Mouse (Mus musculus) MEL (cell line): ENCODE data around the gene Irak2. TPM values are rescaled to one million over a fixed set of nuclear protein-coding genes. Genes with fewer than 3 reads are reported as not detected.

Experiments
- DNase-seq: peaks from one replicate; pipeline ENCODE4 v3.0.0; 2011; ENCODE audit warnings: low read depth, low spot score
- H3K27ac ChIP-seq: 2 replicates; pipeline ENCODE4 v1.5.1; 2012; ENCODE audit warnings: low read depth, mild to moderate bottlenecking, control low read depth, low read length, moderate library complexity; ENCODE audit not compliant: control insufficient read depth
- H3K27me3 ChIP-seq, 2 experiments: fragments of 150-350 bp in 1 of 2; sonication (generic) in 1 of 2; 2 replicates each; pipeline ENCODE4 v1.6.1; 2012; ENCODE audit warnings: low read length in 2 of 2, mild to moderate bottlenecking in 2 of 2, improper control_type of control experiment in 1 of 2, moderate library complexity in 1 of 2; ENCODE audit not compliant: insufficient read depth in 2 of 2, control insufficient read depth in 1 of 2
- H3K36me3 ChIP-seq, 2 experiments: 2 replicates each; pipeline ENCODE4 v1.6.1; 2012 to 2014; ENCODE audit warnings: low read length in 2 of 2, improper control_type of control experiment in 1 of 2, inconsistent platforms in 1 of 2, mild to moderate bottlenecking in 1 of 2; ENCODE audit not compliant: insufficient read depth in 2 of 2, control insufficient read depth in 1 of 2
- H3K4me1 ChIP-seq, 2 experiments: fragments of 150-350 bp in 1 of 2; sonication (generic) in 1 of 2; 2 replicates each; pipeline ENCODE4 v1.6.1; 2012; ENCODE audit warnings: low read length in 2 of 2, improper control_type of control experiment in 1 of 2, mild to moderate bottlenecking in 1 of 2; ENCODE audit not compliant: insufficient read depth in 2 of 2, control insufficient read depth in 1 of 2
- H3K4me3 ChIP-seq, 2 experiments: fragments of 150-350 bp in 1 of 2; sonication (generic) in 1 of 2; 2 replicates each; pipeline ENCODE4 v1.5.1; 2012; ENCODE audit warnings: low read depth in 2 of 2, low read length in 2 of 2, mild to moderate bottlenecking in 2 of 2, moderate library complexity in 2 of 2, control low read depth in 1 of 2, improper control_type of control experiment in 1 of 2; ENCODE audit not compliant: control insufficient read depth in 1 of 2, insufficient read depth in 1 of 2
- H3K79me2 ChIP-seq: 2 replicates; pipeline ENCODE4 v1.6.1; 2012; ENCODE audit warnings: mild to moderate bottlenecking, low read length, moderate library complexity; ENCODE audit not compliant: control insufficient read depth, poor library complexity, insufficient read depth
- H3K9ac ChIP-seq: 2 replicates; pipeline ENCODE4 v1.6.1; 2012; ENCODE audit warnings: low read depth, mild to moderate bottlenecking, control low read depth, low read length, moderate library complexity; ENCODE audit not compliant: control insufficient read depth, poor library complexity, severe bottlenecking
- H3K9me3 ChIP-seq: fragments of 150-350 bp; sonication (generic); replicated peaks from 2 replicates; pipeline ENCODE4 v1.6.1; 2012; ENCODE audit warnings: mild to moderate bottlenecking, low read length, improper control_type of control experiment, moderate library complexity; ENCODE audit not compliant: insufficient read depth
- BHLHE40 ChIP-seq: IDR thresholded peaks from 2 replicates; pipeline ENCODE4 v1.6.1; 2012; ENCODE audit warnings: low read depth, mild to moderate bottlenecking, inconsistent platforms, low read length, improper control_type of control experiment, borderline replicate concordance
- CHD1 ChIP-seq: IDR thresholded peaks from 2 replicates; pipeline ENCODE4 v1.6.1; 2012; ENCODE audit warnings: low read depth, mild to moderate bottlenecking, inconsistent platforms, low read length, improper control_type of control experiment
- E2F4 ChIP-seq: IDR thresholded peaks from 2 replicates; pipeline ENCODE4 v1.6.1; 2011; ENCODE audit warnings: low read depth, low read length, improper control_type of control experiment, borderline replicate concordance
- ELF1 ChIP-seq: IDR thresholded peaks from 2 replicates; pipeline ENCODE4 v1.6.1; 2014; ENCODE audit warnings: low read depth, mild to moderate bottlenecking, inconsistent platforms, low read length, improper control_type of control experiment, moderate library complexity
- EP300 ChIP-seq, 2 experiments: IDR thresholded peaks; 2 replicates each; pipeline ENCODE4 v1.6.1; 2011; ENCODE audit warnings: improper control_type of control experiment in 2 of 2, low read length in 2 of 2, low read depth in 1 of 2, mild to moderate bottlenecking in 1 of 2
- ETS1 ChIP-seq: IDR thresholded peaks from 2 replicates; pipeline ENCODE4 v1.6.1; 2012; ENCODE audit warnings: low read depth, mild to moderate bottlenecking, inconsistent platforms, low read length, improper control_type of control experiment, moderate library complexity
- GABPA ChIP-seq: IDR thresholded peaks from 2 replicates; pipeline ENCODE4 v1.6.1; 2012; ENCODE audit warnings: low read depth, mild to moderate bottlenecking, inconsistent platforms, low read length, improper control_type of control experiment, moderate library complexity
- HCFC1 ChIP-seq: IDR thresholded peaks from 2 replicates; pipeline ENCODE4 v1.6.1; 2012; ENCODE audit warnings: low read depth, mild to moderate bottlenecking, inconsistent platforms, low read length, improper control_type of control experiment, moderate library complexity
- MAFK ChIP-seq: IDR thresholded peaks from 2 replicates; pipeline ENCODE4 v1.6.1; 2011; ENCODE audit warnings: low read depth, mild to moderate bottlenecking, low read length, improper control_type of control experiment, borderline replicate concordance
- MAX ChIP-seq: IDR thresholded peaks from 2 replicates; pipeline ENCODE4 v1.6.1; 2011; ENCODE audit warnings: low read length, improper control_type of control experiment
- MEF2A ChIP-seq: IDR thresholded peaks from 2 replicates; pipeline ENCODE4 v1.6.1; 2014; ENCODE audit warnings: low read depth, mild to moderate bottlenecking, inconsistent platforms, low read length, improper control_type of control experiment; ENCODE audit not compliant: poor library complexity, insufficient replicate concordance, severe bottlenecking; ENCODE audit errors: extremely low read depth
- MYB ChIP-seq: IDR thresholded peaks from 2 replicates; pipeline ENCODE4 v1.6.1; 2011; ENCODE audit warnings: mild to moderate bottlenecking, low read depth, low read length, improper control_type of control experiment
- MYC ChIP-seq: IDR thresholded peaks from 2 replicates; pipeline ENCODE4 v1.6.1; 2011; ENCODE audit warnings: low read depth, mild to moderate bottlenecking, low read length, improper control_type of control experiment, moderate library complexity
- NRF1 ChIP-seq: IDR thresholded peaks from 2 replicates; pipeline ENCODE4 v1.6.1; 2014; ENCODE audit warnings: low read depth, mild to moderate bottlenecking, inconsistent platforms, low read length, improper control_type of control experiment, moderate library complexity; ENCODE audit not compliant: poor library complexity, insufficient read depth, severe bottlenecking
- RAD21 ChIP-seq: IDR thresholded peaks from 2 replicates; pipeline ENCODE4 v1.6.1; 2011; ENCODE audit warnings: mild to moderate bottlenecking, low read depth, low read length, improper control_type of control experiment
- SIN3A ChIP-seq: IDR thresholded peaks from 2 replicates; pipeline ENCODE4 v1.6.1; 2012; ENCODE audit warnings: low read length, improper control_type of control experiment, inconsistent platforms
- SMC3 ChIP-seq: IDR thresholded peaks from 2 replicates; pipeline ENCODE4 v1.6.1; 2011; ENCODE audit warnings: low read depth, low read length, improper control_type of control experiment
- TAL1 ChIP-seq: IDR thresholded peaks from 2 replicates; pipeline ENCODE4 v1.6.1; 2012; ENCODE audit warnings: mild to moderate bottlenecking, inconsistent platforms, low read length, moderate library complexity, mixed read lengths
- TBP ChIP-seq: IDR thresholded peaks from 2 replicates; pipeline ENCODE4 v1.8.0; 2011; ENCODE audit warnings: low read depth, low read length, improper control_type of control experiment
- TCF12 ChIP-seq: IDR thresholded peaks from 2 replicates; pipeline ENCODE4 v1.6.1; 2014; ENCODE audit warnings: low read depth, mild to moderate bottlenecking, inconsistent platforms, low read length, improper control_type of control experiment, moderate library complexity
- UBTF ChIP-seq: IDR thresholded peaks from 2 replicates; pipeline ENCODE4 v1.6.1; 2012; ENCODE audit warnings: low read depth, mild to moderate bottlenecking, inconsistent platforms, low read length, improper control_type of control experiment, moderate library complexity, borderline replicate concordance; ENCODE audit not compliant: insufficient read depth
- USF1 ChIP-seq: IDR thresholded peaks from 2 replicates; pipeline ENCODE4 v1.6.1; 2014; ENCODE audit warnings: low read depth, mild to moderate bottlenecking, inconsistent platforms, low read length, improper control_type of control experiment, moderate library complexity
- USF2 ChIP-seq, 2 experiments: IDR thresholded peaks; 2 replicates each; pipeline ENCODE4 v1.6.1; 2011 to 2012; ENCODE audit warnings: improper control_type of control experiment in 2 of 2, low read length in 2 of 2, borderline replicate concordance in 1 of 2, inconsistent platforms in 1 of 2, low read depth in 1 of 2, mild to moderate bottlenecking in 1 of 2; ENCODE audit not compliant: insufficient read depth in 1 of 2
- ZC3H11A ChIP-seq: IDR thresholded peaks from 2 replicates; pipeline ENCODE4 v1.6.1; 2012; ENCODE audit warnings: low read depth, mild to moderate bottlenecking, inconsistent platforms, low read length, improper control_type of control experiment
- ZNF384 ChIP-seq: IDR thresholded peaks from 2 replicates; pipeline ENCODE4 v1.6.1; 2012; ENCODE audit warnings: low read depth, mild to moderate bottlenecking, inconsistent platforms, low read length, improper control_type of control experiment
- polyA plus RNA-seq, 2 experiments: library from polyadenylated mRNA; stranded (reverse) in 1 of 2; unstranded in 1 of 2; fragments of >175 nt in 1 of 2; fragments of >200 nt in 1 of 2; gene quantifications; 2 replicates each; pipeline versions ENCODE4 v1.2.1 to v1.2.4; 2012; ENCODE audit warnings: low replicate concordance in 2 of 2, low read depth in 1 of 2; ENCODE audit not compliant: insufficient read length in 2 of 2, insufficient read depth in 1 of 2, missing spikeins in 1 of 2
- total RNA-seq: library from RNA; depleted of rRNA; stranded (reverse); fragments of 300-350 nt; gene quantifications from 2 replicates; pipeline ENCODE4 v1.2.3, GENCODE M21; 2012

Irak2 gene
- total and polyA plus RNA-seq, 3 experiments: 5.2 to 6.8 TPM; not detected in 1

DNA sequence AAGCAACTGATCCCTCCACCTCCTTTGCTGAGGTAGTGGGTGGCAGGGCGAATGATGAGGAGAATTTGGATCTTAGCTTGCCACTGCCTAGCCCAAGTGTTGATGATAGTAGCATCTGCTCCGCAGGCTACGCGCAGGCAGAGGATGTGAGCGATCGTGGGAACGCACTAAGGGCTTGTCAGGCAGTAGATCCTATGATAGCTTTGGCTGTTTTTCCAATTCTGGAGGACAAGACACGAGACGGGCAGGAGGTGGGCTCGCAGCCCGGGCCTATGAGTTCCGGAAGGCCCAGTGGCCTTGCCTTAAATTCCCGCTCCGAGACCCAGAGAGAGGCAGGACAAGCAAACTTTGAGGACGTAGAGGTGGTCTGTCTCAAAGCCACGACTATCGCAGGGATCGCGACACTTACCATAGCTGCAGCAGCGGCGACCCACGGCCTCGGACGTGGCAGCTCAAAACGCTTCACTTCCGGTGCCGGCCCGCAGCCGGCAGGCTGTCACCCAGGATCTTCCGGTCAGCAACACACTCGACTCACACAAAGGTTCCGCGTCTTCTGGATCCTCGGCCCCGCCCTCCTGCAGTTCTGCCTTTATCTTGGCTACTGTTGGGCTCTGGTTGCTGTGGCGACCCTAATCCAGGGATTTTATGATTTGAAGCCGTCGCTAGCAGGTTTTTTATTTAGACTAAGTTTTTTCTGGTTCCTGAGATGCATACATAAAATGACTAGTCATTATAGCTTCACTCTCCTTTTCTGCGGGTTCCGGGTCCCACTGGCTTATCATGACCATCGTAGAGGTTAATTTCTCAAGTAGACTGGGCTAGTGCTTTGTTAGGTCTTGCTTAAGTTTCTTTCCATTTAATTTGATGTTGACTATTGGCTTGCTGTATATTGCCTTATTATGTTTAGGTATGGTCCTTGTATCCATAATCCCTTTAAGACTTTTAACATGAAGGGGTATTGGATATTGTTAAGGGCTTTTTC lies 102.3 kb downstream of the Irak2 start, which contains the start of gene Sec13 (continued):
- TF ChIP-seq GABPA (0 out of 2 replicates have a peak, but pooled peaks have one; percentile 2), E2F4 (peak; percentile 19; the same call in 1 of the 2 replicates), UBTF (no peak), TCF12 (peak; percentile 84), ETS1 (peak; percentile 63), TBP (peak; percentile 93), MAX (peak; percentile 78), ELF1 (peak; percentile 83), SIN3A (peak; percentile 98), TAL1 (no peak), MYB (no peak), BHLHE40 (no peak), MEF2A (no peak), ZNF384 (no peak)

DNA sequence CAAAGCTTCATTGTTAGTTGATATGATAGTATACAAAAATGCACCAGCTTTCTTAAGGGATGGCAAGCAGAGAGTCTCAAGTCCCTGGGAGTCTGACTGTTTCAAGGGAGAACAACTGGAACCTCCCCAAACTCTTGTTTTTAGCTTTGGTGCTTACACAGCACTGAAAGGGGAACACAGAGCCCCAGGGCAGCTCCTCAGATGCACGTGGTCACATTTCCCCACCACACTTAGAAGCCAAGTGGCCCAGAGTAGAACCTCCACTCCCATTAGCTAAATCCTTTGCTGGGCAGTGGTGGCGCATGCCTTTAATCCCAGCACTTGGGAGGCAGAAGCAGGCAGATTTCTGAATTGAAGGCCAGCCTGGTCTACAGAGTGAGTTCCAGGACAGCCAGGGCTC lies 103.2 kb downstream of the Irak2 start:
- Histone ChIP-seq H3K27me3 (peaks cover 4 to 5% of the 10 kb centered on the region in 2 experiments; a peak in 3 of 4 replicates), H3K4me3 (no peak overlapping the region), H3K79me2 (peaks cover 28% of the 10 kb centered on the region), H3K27ac (no peak overlapping the region), H3K9me3 (no peaks in the 10 kb centered on the region), H3K4me1 (peaks cover 0 to 9% of the 10 kb centered on the region in 2 experiments; a peak in 3 of 4 replicates), H3K9ac (no peak overlapping the region), H3K36me3 (peaks cover 5 to 7% of the 10 kb centered on the region in 2 experiments; a peak in 2 of 4 replicates)
- peak; percentile 12 for DNase-seq
- TF ChIP-seq MAX (no peak), GABPA (no peak), NRF1 (no peak), ETS1 (no peak), CHD1 (no peak), ZC3H11A (no peak), USF2 (IDR thresholded peaks at IDR 0.05; ENCODE audit: borderline replicate concordance in 1 of 2, insufficient read depth in 1 of 2, low read depth in 1 of 2, low read length in 2 of 2) (no peak), MYC (no peak), USF1 (no peak), TAL1 (no peak), ELF1 (no peak), UBTF (no peak), HCFC1 (no peak), EP300 (IDR thresholded peaks at IDR 0.05; ENCODE audit: low read depth in 1 of 2, low read length in 2 of 2) (no peak), RAD21 (no peak), SMC3 (no peak), MYB (no peak), MAFK (no peak)
